Mouse (Mus musculus): ENCODE measurements around the gene Brinp2.

The Brinp2 gene

GRCm38 (mm10) chr1:158356051-158356461 is at the start of gene Brinp2:
Brinp2 (minus strand) TSS chr1:158356326.
- DNase-seq (ENCODE audit: low read depth), result no peak

GRCm38 (mm10) chr1:158400898-158401297 is 44.8 kb upstream of the Brinp2 start:
- no peak for DNase-seq (ENCODE audit: low read depth)

DNA sequence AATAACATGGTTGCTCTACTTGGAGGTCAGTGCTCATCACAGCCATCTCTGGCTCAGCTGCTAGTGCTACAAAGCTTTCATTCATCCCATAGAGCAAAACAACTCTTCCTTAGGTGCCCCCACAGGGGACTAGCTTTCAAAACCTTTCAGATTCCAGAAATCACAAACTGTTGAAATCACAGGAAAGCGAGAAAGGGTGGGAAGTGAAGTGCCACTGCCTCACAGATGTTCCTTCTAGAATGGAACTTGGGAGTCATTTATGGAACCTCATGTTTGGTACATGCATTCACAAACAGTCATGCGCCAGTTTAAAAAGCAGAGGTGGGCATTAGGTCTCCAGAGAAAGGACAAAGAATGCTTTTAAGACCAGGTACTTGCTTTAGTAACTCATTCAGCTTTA is 40.9 kb upstream of the Brinp2 start:
- no peak for DNase-seq (ENCODE audit: low read depth)

GRCm38 (mm10) chr1:158390693-158391092 is 34.6 kb upstream of the Brinp2 start:
- no peak for DNase-seq (ENCODE audit: low read depth)

DNA sequence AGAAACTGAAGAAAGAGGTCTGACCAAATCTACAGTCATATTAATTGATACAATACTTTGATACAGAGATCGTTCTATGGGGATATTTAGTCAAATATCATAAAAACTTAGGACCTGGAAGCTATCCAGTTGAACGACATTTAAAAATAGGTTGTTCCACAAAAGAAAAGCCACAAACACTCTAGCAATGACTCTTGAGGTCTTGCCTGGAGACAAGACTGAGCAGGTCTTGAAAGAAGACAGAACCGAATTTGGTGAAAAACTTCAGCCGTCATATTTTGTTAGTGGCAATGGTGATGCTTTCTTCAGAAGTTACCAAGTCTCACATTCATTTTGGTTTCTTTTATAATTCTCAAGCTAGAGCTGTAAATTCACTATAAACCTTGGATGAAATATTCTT is 32.9 kb upstream of the Brinp2 start:
- DNase-seq (ENCODE audit: low read depth), result no peak

GRCm38 (mm10) chr1:158386781-158387180 is 30.7 kb upstream of the Brinp2 start:
- DNase-seq (ENCODE audit: low read depth), result no peak

DNA sequence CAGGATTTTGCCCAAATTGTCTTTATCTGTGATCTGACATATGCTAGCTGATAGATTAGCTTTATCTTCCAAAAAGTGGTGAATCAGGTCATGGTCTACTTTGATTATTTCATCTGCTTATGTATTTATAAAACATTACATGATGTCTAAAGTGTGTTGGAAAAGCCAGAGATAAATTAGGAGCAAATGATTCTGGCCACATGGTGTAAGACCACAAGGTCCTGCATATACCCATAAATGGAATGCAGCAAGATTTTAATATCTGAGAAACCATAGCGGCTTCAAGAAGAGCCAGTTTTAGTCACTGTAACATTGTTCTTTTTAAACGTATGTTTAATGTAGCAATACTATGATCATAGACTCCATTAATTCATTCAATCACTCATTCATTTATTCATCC is 29.2 kb upstream of the Brinp2 start:
- DNase-seq (ENCODE audit: low read depth), result no peak

- DNase-seq (ENCODE audit: low read depth), result no peak
Observed at GRCm38 (mm10) chr1:158383210-158383609, 27.1 kb upstream of the Brinp2 start.

DNA sequence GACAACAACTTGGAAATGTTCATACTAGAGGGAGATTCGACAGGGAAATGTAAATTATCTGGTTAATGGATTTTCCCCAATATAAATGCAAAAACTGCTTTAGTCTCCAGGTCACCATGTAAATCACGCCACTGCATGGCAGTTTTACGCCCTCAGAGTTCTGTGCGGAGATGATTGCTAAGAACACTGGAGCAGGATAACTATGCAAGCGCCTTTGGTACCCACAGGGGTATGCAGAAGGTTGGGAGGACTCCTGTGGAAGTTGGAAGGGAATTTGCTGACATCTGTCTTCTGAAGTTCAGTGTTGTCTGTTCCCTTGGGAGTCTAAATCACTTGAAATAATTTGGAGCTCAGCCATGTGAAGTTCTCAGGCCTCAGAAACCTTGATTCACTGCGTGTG is 26.2 kb upstream of the Brinp2 start:
- no peak for DNase-seq (ENCODE audit: low read depth)

- DNase-seq (ENCODE audit: low read depth), result no peak
Observed at GRCm38 (mm10) chr1:158364461-158364860, 8.3 kb upstream of the Brinp2 start.

GRCm38 (mm10) chr1:158362292-158363101 is 6.4 kb upstream of the Brinp2 start:
- DNase-seq (ENCODE audit: low read depth), result no peak

GRCm38 (mm10) chr1:158361964-158362291 is 5.8 kb upstream of the Brinp2 start, which contains the start of gene Astn1:
Astn1 (plus strand) TSS chr1:158362273.
- no peak for DNase-seq (ENCODE audit: low read depth)

DNA sequence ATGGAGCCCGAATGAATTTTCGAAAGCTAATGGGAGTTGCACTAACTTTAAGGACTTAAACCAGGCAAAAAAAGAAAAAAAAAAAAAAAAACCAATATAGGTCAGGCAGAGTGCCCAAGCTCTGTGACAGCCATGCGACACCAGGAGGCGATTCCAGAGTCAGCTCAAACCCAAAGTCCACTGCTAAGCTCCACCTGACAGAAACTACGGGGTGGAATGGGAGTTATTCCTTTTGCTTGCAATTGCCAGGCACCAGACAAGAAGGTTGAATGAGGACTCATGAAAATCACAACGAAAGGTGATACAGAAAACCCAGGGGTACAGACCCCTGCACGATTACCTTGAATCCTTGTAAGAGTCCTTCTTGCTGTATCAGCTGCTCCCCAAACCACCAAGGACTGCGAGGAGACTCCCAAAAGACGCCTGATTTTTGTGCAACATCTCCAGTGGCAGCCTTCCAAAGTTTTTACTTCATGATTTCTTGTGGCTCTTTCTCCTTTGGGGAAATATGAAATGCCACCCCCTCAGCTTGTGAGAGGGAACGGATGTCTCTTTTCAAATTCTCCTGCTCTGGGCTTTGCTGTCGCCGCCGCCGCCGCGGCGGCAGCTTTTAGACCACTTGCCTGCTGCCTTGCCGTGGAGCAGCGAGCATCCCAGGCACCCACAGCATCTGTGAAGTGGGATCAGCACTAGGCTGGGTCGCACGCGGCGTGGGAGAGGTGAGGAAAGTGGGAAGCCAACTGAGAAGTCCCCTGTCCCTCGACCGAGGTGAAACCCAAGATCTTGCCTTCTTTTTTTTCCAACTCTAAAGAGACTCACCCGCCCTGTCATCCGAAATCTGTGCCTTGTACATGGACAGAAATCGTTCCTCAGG is 712 bp downstream of the Brinp2 start:
- no peak for DNase-seq (ENCODE audit: low read depth)

GRCm38 (mm10) chr1:158353656-158354371 is 2.3 kb downstream of the Brinp2 start:
- DNase-seq (ENCODE audit: low read depth), result no peak

DNA sequence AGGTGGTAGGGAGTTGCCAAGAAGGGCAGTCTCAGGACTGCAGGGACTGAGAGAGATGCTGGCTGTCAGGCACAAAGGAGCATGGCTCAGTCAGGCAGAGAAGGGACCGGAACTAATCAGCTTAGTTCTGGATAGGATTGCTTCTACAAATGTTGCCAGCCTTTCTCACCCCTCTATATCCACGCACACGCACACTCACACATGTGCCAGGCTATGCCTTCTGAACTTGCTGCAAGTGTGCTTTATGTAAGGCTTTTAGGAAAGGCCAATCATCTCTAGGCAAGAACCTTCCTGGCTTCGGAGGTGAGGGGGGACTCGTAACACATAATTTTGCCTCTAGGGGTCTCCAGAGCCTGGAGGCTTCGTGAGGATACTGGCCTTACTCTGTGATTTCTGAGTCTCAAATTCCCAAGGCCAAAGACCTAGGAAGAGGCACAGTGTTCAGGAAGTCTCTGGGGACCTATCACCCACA is 12.8 kb downstream of the Brinp2 start:
- DNase-seq (ENCODE audit: low read depth), result no peak

DNA sequence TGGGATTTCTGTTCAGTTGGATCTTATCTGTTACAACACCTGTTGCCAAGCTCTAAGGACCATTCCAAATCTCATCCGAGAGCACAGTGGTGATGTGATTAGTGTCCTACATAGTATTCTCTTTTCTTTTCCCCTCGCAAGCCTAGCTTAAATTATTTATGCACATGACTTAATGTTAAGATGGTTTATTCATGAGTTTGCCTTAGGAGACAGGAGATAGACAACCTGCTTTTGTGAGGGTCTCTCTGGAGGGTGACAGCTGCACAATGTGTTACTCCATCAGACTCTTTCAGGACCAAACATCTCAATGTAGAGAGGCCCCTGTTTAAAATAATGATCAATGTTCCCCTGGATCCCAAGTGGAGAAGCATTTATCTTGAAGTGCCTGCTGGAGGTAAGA is 27.3 kb downstream of the Brinp2 start:
- DNase-seq (ENCODE audit: low read depth), result no peak

GRCm38 (mm10) chr1:158328126-158328525 is 28.0 kb downstream of the Brinp2 start:
- DNase-seq (ENCODE audit: low read depth), result no peak

GRCm38 (mm10) chr1:158323325-158323724 is 32.8 kb downstream of the Brinp2 start:
- no peak for DNase-seq (ENCODE audit: low read depth)

GRCm38 (mm10) chr1:158310426-158311156 is 45.5 kb downstream of the Brinp2 start:
- DNase-seq (ENCODE audit: low read depth), result no peak

DNA sequence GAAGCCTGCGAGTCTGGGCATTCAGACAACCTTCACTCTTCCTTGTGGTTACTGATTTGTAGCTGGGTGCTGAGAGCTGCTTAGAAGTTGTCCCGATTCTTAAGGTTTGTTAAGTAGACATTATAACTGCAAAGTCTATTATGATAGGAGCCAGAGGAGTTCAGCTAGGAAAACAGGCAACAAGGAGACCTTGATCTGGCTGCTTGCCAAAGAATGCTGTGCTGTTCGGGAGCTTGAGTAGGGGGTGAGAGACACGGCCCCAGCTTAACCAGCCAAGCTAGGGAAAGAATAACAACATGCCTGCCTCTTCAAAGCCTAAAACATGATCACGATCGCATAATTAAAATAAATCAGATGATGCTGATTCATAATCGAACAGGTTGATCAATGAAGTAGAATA is 59.1 kb downstream of the Brinp2 start:
- no peak for DNase-seq (ENCODE audit: low read depth)

- DNase-seq (ENCODE audit: low read depth), result no peak
Observed at GRCm38 (mm10) chr1:158296287-158296931, 59.7 kb downstream of the Brinp2 start.
